Comparison of ENCODE assay signal across 8 mouse cellular contexts in genomic region chr9:75434172-75434793, GRCm38 (mm10). TPM values are rescaled to one million over a fixed set of nuclear protein-coding genes. Genes with fewer than 3 reads are reported as not detected.
A peak's percentile ranks its signal among the peaks of the same experiment; 100 is the strongest.
DNase-seq lines count a peak whose midpoint lies in the region; ATAC-seq and TF ChIP-seq lines count a peak whose summit lies in the region.

No protein-coding gene starts in this region.

- 29% methylated on average over 7 of the region's 7 CpGs for WGBS in kidney, adult 2 months
- 28% methylated on average over 7 of the region's 7 CpGs for WGBS in liver, postnatal 0 days (ENCODE audit: insufficient replicate concordance)

- H3K9ac ChIP-seq in liver, postnatal 0 days (replicated peaks): no peak overlapping the region

- TF ChIP-seq EP300 in liver, postnatal 0 days (IDR thresholded peaks at IDR 0.05; ENCODE audit: low read depth): 0 out of 2 replicates have a peak, but pooled peaks have one; percentile 20

- no peak overlapping the region for H3K27ac ChIP-seq in kidney, adult 2 months (ENCODE audit: insufficient read depth, low read depth, low read length)
- H3K27ac ChIP-seq in liver, postnatal 0 days (ENCODE audit: low read depth): peak overlapping the region; percentile 64

- ATAC-seq in liver, postnatal 0 days: peak; percentile 53
- ATAC-seq in erythroid progenitor cell, adult 5-6 weeks (replicated peaks; ENCODE audit: low FRiP score, poor library complexity, severe bottlenecking): no peak

- 0 out of 2 replicates have a peak, but pooled peaks have one; percentile 22 for TF ChIP-seq CTCF in kidney, adult 2 months (conservative IDR thresholded peaks at IDR 0.05; ENCODE audit: insufficient read depth, insufficient read length, low read depth, low read length)
- TF ChIP-seq CTCF in liver, postnatal 0 days (IDR thresholded peaks at IDR 0.05; ENCODE audit: low read depth): peak; percentile 65

- H3K4me2 ChIP-seq in liver, postnatal 0 days (ENCODE audit: low read depth, low read length): no peak overlapping the region

- H3K4me3 ChIP-seq in kidney, adult 2 months (ENCODE audit: insufficient read depth, low read depth, low read length): no peak overlapping the region
- H3K4me3 ChIP-seq in liver, postnatal 0 days (ENCODE audit: low read depth, low read length): no peak overlapping the region

- no peak for TF ChIP-seq POLR2A in kidney, adult 2 months (IDR thresholded peaks at IDR 0.05; ENCODE audit: low read depth, low read length)

- intact Hi-C loops in gastrocnemius, postnatal 14 days (cut with DNase I; ENCODE audit: low total_unique reads): no loop called here

- H3K9me3 ChIP-seq in liver, postnatal 0 days (ENCODE audit: low read length): no peaks in the 10 kb centered on the region

- H3K4me1 ChIP-seq in kidney, adult 2 months (ENCODE audit: control insufficient read depth, insufficient read depth, low read length): peaks cover 2% of the 10 kb centered on the region; the same call in 1 of the 2 replicates
- H3K4me1 ChIP-seq in liver, postnatal 0 days (ENCODE audit: insufficient read depth): peaks cover 3% of the 10 kb centered on the region; the same call in 1 of the 2 replicates

- DNase-seq in right cerebral cortex, adult 2 months (ENCODE audit: low spot score in 2 of 2): peak; percentile 19 to 23
- no peak for DNase-seq in right cerebral cortex, postnatal 25 days
- peak; percentile 32 to 57 for DNase-seq in adrenal gland, postnatal 36 days
- DNase-seq in gastrocnemius, postnatal 14 days: peak; percentile 47
- peak; percentile 84 for DNase-seq in kidney, adult 2 months
- DNase-seq in liver, postnatal 0 days: peak; percentile 32
- DNase-seq in retina, postnatal 7 days (ENCODE audit: low read depth, low spot score): peak; percentile 39

- H3K27me3 ChIP-seq in kidney, adult 2 months (replicated peaks; ENCODE audit: control insufficient read depth, insufficient read depth, low read length): no peaks in the 10 kb centered on the region
- H3K27me3 ChIP-seq in liver, postnatal 0 days (ENCODE audit: insufficient read depth, low read length): no peaks in the 10 kb centered on the region

- H3K36me3 ChIP-seq in kidney, adult 2 months (ENCODE audit: control insufficient read depth, insufficient read depth, low read length): no peaks in the 10 kb centered on the region
- H3K36me3 ChIP-seq in liver, postnatal 0 days (replicated peaks; ENCODE audit: insufficient read depth, low read length): no peaks in the 10 kb centered on the region

RNA-seq across cellular contexts. Expression of gene Leo1, which starts 7.0 kb away (rescaled TPM):
- 10 to 100 TPM; 18.6 to 29.9 TPM for total RNA-seq in adrenal gland, postnatal 36 days (2021)
- 10 to 100 TPM; 17.3 to 22.2 TPM for total RNA-seq in gastrocnemius, postnatal 14 days (2021)
- 2.5 and 3.3 TPM in 2 replicates for polyA plus RNA-seq in kidney, adult 2 months (2012; rRNA removed)
- 10.5 and 11.3 TPM in 2 replicates for polyA plus RNA-seq in liver, postnatal 0 days (2015; fragmentation: Nextera tagmentation; extraction: Ambion mirVana)
- 4.6 and 7.9 TPM in 2 replicates for total RNA-seq in erythroid progenitor cell, adult 5-6 weeks (2015; ENCODE audit: low replicate concordance)
- 9.8 and 17.5 TPM in 2 replicates for total RNA-seq in erythroid progenitor cell, adult 5-6 weeks (2017; ENCODE audit: low replicate concordance)

RNA-seq across cellular contexts. Expression of gene Mapk6, which starts 24.5 kb away (rescaled TPM):
- 10 to 100 TPM; 36.2 to 49.2 TPM for total RNA-seq in adrenal gland, postnatal 36 days (2021)
- 10 to 100 TPM; 26.8 to 33.9 TPM for total RNA-seq in gastrocnemius, postnatal 14 days (2021)
- 11.5 and 12.7 TPM in 2 replicates for polyA plus RNA-seq in kidney, adult 2 months (2012; rRNA removed)
- polyA plus RNA-seq in liver, postnatal 0 days (2015; fragmentation: Nextera tagmentation; extraction: Ambion mirVana): 17.2 and 18.4 TPM in 2 replicates
- 7.1 and 8.3 TPM in 2 replicates for total RNA-seq in erythroid progenitor cell, adult 5-6 weeks (2015; ENCODE audit: low replicate concordance)
- total RNA-seq in erythroid progenitor cell, adult 5-6 weeks (2017; ENCODE audit: low replicate concordance): 4.1 and 6.8 TPM in 2 replicates
